Mouse (Mus musculus) ES-Bruce4 (cell line): ENCODE measurements around the gene Tnpo2. TPM values are rescaled to one million over a fixed set of nuclear protein-coding genes. Genes with fewer than 3 reads are reported as not detected.

Source experiments
- H3K27ac ChIP-seq: 2 replicates; pipeline ENCODE4 v1.5.1; 2012; ENCODE audit warnings: low read length, inconsistent platforms; ENCODE audit not compliant: insufficient read depth
- H3K27me3 ChIP-seq: 2 replicates; pipeline ENCODE4 v1.6.1; 2012; ENCODE audit warnings: mild to moderate bottlenecking, low read length, inconsistent platforms; ENCODE audit not compliant: control insufficient read depth, poor library complexity, insufficient read depth, severe bottlenecking
- H3K36me3 ChIP-seq: 2 replicates; pipeline ENCODE4 v1.6.1; 2012; ENCODE audit warnings: inconsistent platforms, mild to moderate bottlenecking, low read length, moderate library complexity; ENCODE audit not compliant: control insufficient read depth, poor library complexity, insufficient read depth, severe bottlenecking
- H3K4me1 ChIP-seq: one replicate; pipeline ENCODE4 v1.8.1; 2011; ENCODE audit warnings: low read length; ENCODE audit not compliant: control insufficient read depth, insufficient read depth
- H3K4me3 ChIP-seq: 2 replicates; pipeline ENCODE4 v1.5.1; 2011; ENCODE audit warnings: low read depth, mild to moderate bottlenecking, low read length
- H3K9ac ChIP-seq: 2 replicates; pipeline ENCODE4 v1.6.1; 2012; ENCODE audit warnings: low read depth, mild to moderate bottlenecking, inconsistent platforms; ENCODE audit not compliant: poor library complexity, severe bottlenecking
- H3K9me3 ChIP-seq: replicated peaks from 2 replicates; pipeline ENCODE4 v1.6.1; 2012; ENCODE audit warnings: mild to moderate bottlenecking, low read length, inconsistent platforms; ENCODE audit not compliant: control insufficient read depth, poor library complexity, insufficient read depth, severe bottlenecking
- CTCF ChIP-seq: IDR thresholded peaks from one replicate; pipeline ENCODE4 v1.8.1; 2011; ENCODE audit warnings: low read depth, low read length
- EP300 ChIP-seq: IDR thresholded peaks from 2 replicates; pipeline ENCODE4 v1.6.1; 2011; ENCODE audit warnings: low read depth, low read length; ENCODE audit not compliant: insufficient read depth
- POLR2A ChIP-seq: IDR thresholded peaks from one replicate; pipeline ENCODE4 v1.8.1; 2011; ENCODE audit warnings: low read length; ENCODE audit not compliant: insufficient read depth
- polyA plus RNA-seq: library from polyadenylated mRNA; stranded (reverse); fragments of >200 nt; gene quantifications from 2 replicates; pipeline ENCODE4 v1.2.4, GENCODE M21; 2011; ENCODE audit warnings: low read depth; ENCODE audit not compliant: missing spikeins, insufficient read depth, insufficient read length

The Tnpo2 gene
- polyA plus RNA-seq, 1 experiment = 195 TPM

GRCm38 (mm10) chr8:85062603-85063002 is 25.9 kb downstream of the Tnpo2 start:
- H3K27ac ChIP-seq = no peak overlapping the region
- H3K4me3 ChIP-seq = no peak overlapping the region
- peaks cover 15% of the 10 kb centered on the region; the same call in 1 of the 2 replicates for H3K36me3 ChIP-seq
- TF ChIP-seq CTCF = no peak
- TF ChIP-seq POLR2A = no peak
- TF ChIP-seq EP300 = no peak
- H3K27me3 ChIP-seq = no peaks in the 10 kb centered on the region
- H3K4me1 ChIP-seq = peaks cover 3% of the 10 kb centered on the region
- H3K9ac ChIP-seq = no peak overlapping the region
- no peaks in the 10 kb centered on the region for H3K9me3 ChIP-seq

DNA sequence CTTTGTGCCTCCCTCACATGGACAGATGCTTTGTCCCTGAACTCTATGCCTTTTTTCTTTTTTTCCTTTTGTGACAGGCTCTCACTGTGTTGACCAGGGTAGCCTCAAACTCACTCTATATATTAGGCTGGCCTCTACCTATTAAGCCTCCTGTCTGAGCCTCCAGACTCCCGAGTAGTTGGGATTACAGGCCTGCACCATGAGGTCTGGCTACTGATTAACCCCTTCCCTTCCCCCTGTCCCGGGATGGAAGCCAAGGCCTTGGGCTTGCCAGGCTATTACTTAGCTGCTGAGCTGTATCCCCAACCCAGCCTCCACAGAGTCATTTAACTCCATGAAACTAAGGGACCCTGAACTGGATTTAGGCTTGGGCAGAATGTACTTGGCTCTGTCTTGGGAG is 28.5 kb downstream of the Tnpo2 start:
- no peak overlapping the region for H3K4me3 ChIP-seq
- H3K9me3 ChIP-seq = no peaks in the 10 kb centered on the region
- TF ChIP-seq CTCF (no peak), EP300 (no peak), POLR2A (no peak)
- H3K36me3 ChIP-seq = peaks cover 13% of the 10 kb centered on the region; the same call in 1 of the 2 replicates
- no peaks in the 10 kb centered on the region for H3K27me3 ChIP-seq
- H3K4me1 ChIP-seq = peaks cover 3% of the 10 kb centered on the region
- no peak overlapping the region for H3K27ac ChIP-seq
- H3K9ac ChIP-seq = no peak overlapping the region

DNA sequence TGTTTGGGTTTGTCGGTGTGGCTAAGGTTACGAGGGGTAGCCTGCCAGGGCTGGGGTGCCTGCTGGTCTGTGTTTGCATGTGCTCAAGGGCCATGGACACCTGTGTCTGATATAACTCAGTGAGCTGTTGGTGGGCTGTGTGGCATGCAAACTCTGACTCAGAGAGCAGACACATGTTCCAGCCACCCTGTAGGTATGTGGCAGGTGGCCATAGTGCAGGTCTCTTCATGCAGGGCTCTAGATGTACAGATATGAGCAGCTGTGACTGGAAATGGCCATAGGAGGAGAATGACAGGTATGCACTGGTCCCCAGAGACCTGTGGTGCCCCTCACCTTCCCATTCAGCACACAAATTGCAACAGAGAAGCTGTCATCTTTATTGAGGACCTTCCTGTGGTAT is 30.4 kb downstream of the Tnpo2 start:
- H3K4me1 ChIP-seq = no peaks in the 10 kb centered on the region
- H3K9ac ChIP-seq = no peak overlapping the region
- TF ChIP-seq EP300 (no peak), POLR2A (no peak), CTCF (no peak)
- peaks cover 13% of the 10 kb centered on the region; the same call in 1 of the 2 replicates for H3K36me3 ChIP-seq
- H3K9me3 ChIP-seq = no peaks in the 10 kb centered on the region
- H3K4me3 ChIP-seq = no peak overlapping the region
- H3K27me3 ChIP-seq = no peaks in the 10 kb centered on the region
- H3K27ac ChIP-seq = no peak overlapping the region

DNA sequence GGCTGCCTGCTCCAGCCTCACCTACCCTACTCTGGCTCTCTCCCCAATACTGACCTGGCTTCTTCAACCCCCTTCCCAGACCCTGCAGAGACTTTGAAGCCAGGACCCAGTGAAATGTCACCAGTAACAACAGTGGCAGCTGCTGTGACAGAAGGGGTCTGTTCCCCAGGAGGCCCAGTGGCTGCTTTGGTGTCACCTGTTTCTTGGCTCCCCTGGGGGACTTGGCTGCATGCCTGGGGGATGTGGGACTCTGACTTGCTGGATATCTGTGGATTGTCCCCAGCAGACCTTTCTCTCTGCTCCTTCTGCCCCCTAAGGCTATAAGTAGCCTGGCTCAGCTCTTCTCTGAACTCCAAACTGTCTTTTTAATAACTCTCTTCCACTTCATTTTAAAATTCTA is 31.3 kb downstream of the Tnpo2 start, which contains the start of gene Gm5741:
Gm5741 (minus strand) TSS at position 1 of the 400 bp plus-strand sequence.
- H3K36me3 ChIP-seq = peaks cover 10% of the 10 kb centered on the region; the same call in 1 of the 2 replicates
- no peaks in the 10 kb centered on the region for H3K9me3 ChIP-seq
- H3K4me1 ChIP-seq = no peaks in the 10 kb centered on the region
- H3K9ac ChIP-seq = no peak within 1 kb of the TSS
- H3K27ac ChIP-seq = no peak within 1 kb of the TSS
- no peak within 1 kb of the TSS for H3K4me3 ChIP-seq
- H3K27me3 ChIP-seq = no peaks in the 10 kb centered on the region
- no peak for TF ChIP-seq CTCF
- no peak for TF ChIP-seq EP300
- no peak for TF ChIP-seq POLR2A

GRCm38 (mm10) chr8:85071041-85071440 is 34.3 kb downstream of the Tnpo2 start:
- H3K27ac ChIP-seq = peak overlapping the region; percentile 96
- no peaks in the 10 kb centered on the region for H3K4me1 ChIP-seq
- peak overlapping the region; percentile 93 for H3K9ac ChIP-seq
- no peaks in the 10 kb centered on the region for H3K27me3 ChIP-seq
- no peak for TF ChIP-seq EP300
- no peak for TF ChIP-seq CTCF
- TF ChIP-seq POLR2A = no peak
- peaks cover 31% of the 10 kb centered on the region for H3K36me3 ChIP-seq
- no peaks in the 10 kb centered on the region for H3K9me3 ChIP-seq
- H3K4me3 ChIP-seq = peak overlapping the region; percentile 93

- H3K9me3 ChIP-seq = no peaks in the 10 kb centered on the region
- peak within 1 kb of the TSS; percentile 96 for H3K27ac ChIP-seq
- H3K9ac ChIP-seq = peak within 1 kb of the TSS; percentile 93
- H3K36me3 ChIP-seq = peaks cover 27% of the 10 kb centered on the region
- H3K4me1 ChIP-seq = no peaks in the 10 kb centered on the region
- peak within 1 kb of the TSS; percentile 93 for H3K4me3 ChIP-seq
- no peaks in the 10 kb centered on the region for H3K27me3 ChIP-seq
- TF ChIP-seq EP300 (peak; percentile 61; the same call in 1 of the 2 replicates), POLR2A (peak; percentile 31), CTCF (no peak)
Observed at GRCm38 (mm10) chr8:85071514-85072281, 35.0 kb downstream of the Tnpo2 start, which contains the start of gene Dhps. Dhps (plus strand) TSS chr8:85071757.
